ENCODE assay signal across 9 mouse cellular contexts in genomic region chr4:137722230-137722629, GRCm38 (mm10).
"Had no signal": no experiment of that assay in that cellular context is flagged by ENCODE, and none has a peak within 500 bp of the region (broad histone marks: within the 10 kb centered on the region; RNA-seq: fewer than 3 reads in every experiment).

No protein-coding gene starts in this region.

- H3K4me2 ChIP-seq: lung, embryonic 15.5 days; midbrain, embryonic 11.5 days; midbrain, embryonic 15.5 days; stomach, embryonic 15.5 days had no signal

- H3K27me3 ChIP-seq: midbrain, embryonic 15.5 days had no signal

- H3K9me3 ChIP-seq: lung, embryonic 15.5 days; megakaryocyte, embryonic 14.5 days; midbrain, embryonic 13.5 days; midbrain, embryonic 15.5 days; neural tube, embryonic 12.5 days; stomach, embryonic 15.5 days had no signal

- H3K4me3 ChIP-seq: lung, embryonic 15.5 days; midbrain, embryonic 13.5 days; midbrain, embryonic 15.5 days; neural tube, embryonic 12.5 days; stomach, embryonic 15.5 days had no signal

- H3K9ac ChIP-seq: lung, embryonic 15.5 days; midbrain, embryonic 13.5 days; midbrain, embryonic 15.5 days; neural tube, embryonic 12.5 days; stomach, embryonic 15.5 days had no signal

- H3K27ac ChIP-seq: lung, embryonic 15.5 days; macrophage; midbrain, embryonic 13.5 days; midbrain, embryonic 15.5 days; neural tube, embryonic 12.5 days; stomach, embryonic 15.5 days; stomach, postnatal 0 days had no signal

- H3K36me3 ChIP-seq: lung, embryonic 15.5 days; midbrain, embryonic 15.5 days; neural tube, embryonic 12.5 days; stomach, embryonic 15.5 days had no signal

- ATAC-seq: midbrain, embryonic 15.5 days had no signal
